Mouse (Mus musculus) stomach, postnatal 0 days (tissue): ENCODE results near the gene Mef2c. TPM values are rescaled to one million over a fixed set of nuclear protein-coding genes. Genes with fewer than 3 reads are reported as not detected.

Source experiments
- ATAC-seq: fragments of 200-750 bp; cut with Nextera tagmentation; 2 replicates; pipeline ENCODE4 v1.8.0; 2017; ENCODE audit not compliant: low FRiP score, low TSS enrichment
- DNase-seq: peaks from one replicate; pipeline ENCODE4 v3.0.0-alpha.2; 2016; ENCODE audit warnings: low spot score
- H3K27ac ChIP-seq: fragments of 300-500 bp; sonication (generic); replicated peaks from 2 replicates; pipeline ENCODE4 v1.5.1; 2014; ENCODE audit warnings: mild to moderate bottlenecking, control low read depth
- H3K27me3 ChIP-seq: fragments of 300-500 bp; sonication (generic); 2 replicates; pipeline ENCODE4 v1.6.1; 2014; ENCODE audit warnings: low read length; ENCODE audit not compliant: control insufficient read depth, insufficient read depth
- H3K36me3 ChIP-seq: fragments of 300-500 bp; sonication (generic); 2 replicates; pipeline ENCODE4 v1.6.1; 2014; ENCODE audit warnings: low read length, mixed read lengths; ENCODE audit not compliant: control insufficient read depth, insufficient read depth
- H3K4me1 ChIP-seq: fragments of 300-500 bp; sonication (generic); replicated peaks from 2 replicates; pipeline ENCODE4 v1.6.1; 2014; ENCODE audit warnings: antibody characterized with exemption; ENCODE audit not compliant: control insufficient read depth, insufficient read depth
- H3K4me2 ChIP-seq: fragments of 300-500 bp; sonication (generic); replicated peaks from 2 replicates; pipeline ENCODE4 v1.6.1; 2014; ENCODE audit warnings: low read depth, mild to moderate bottlenecking, control low read depth, moderate library complexity
- H3K4me3 ChIP-seq: fragments of 300-500 bp; sonication (generic); 2 replicates; pipeline ENCODE4 v1.5.1; 2014; ENCODE audit warnings: low read depth, low read length, control low read depth
- H3K9ac ChIP-seq: fragments of 300-500 bp; sonication (generic); 2 replicates; pipeline ENCODE4 v1.6.1; 2014; ENCODE audit warnings: mild to moderate bottlenecking, low read length, control low read depth, mixed read lengths
- H3K9me3 ChIP-seq: fragments of 300-500 bp; sonication (generic); 2 replicates; pipeline ENCODE4 v1.6.1; 2016; ENCODE audit warnings: low read length; ENCODE audit not compliant: control insufficient read depth
- CTCF ChIP-seq: IDR thresholded peaks from 2 replicates; pipeline ENCODE4 v1.5.1; 2016; ENCODE audit warnings: antibody characterized with exemption, low read depth, mild to moderate bottlenecking, moderate library complexity
- EP300 ChIP-seq: optimal IDR thresholded peaks from 2 replicates; pipeline ENCODE3; 2016; ENCODE audit warnings: antibody characterized with exemption
- WGBS: fragments of 180-500 bp; shearing (Covaris S2); extraction: QIAGEN DNeasy Blood & Tissue Kit; methylation state at CpG from one replicate; pipeline ENCODE4 v1.1.7; 2014; 5-methylcytosine and 5-hydroxymethylcytosine counted together
- polyA plus RNA-seq: library from polyadenylated mRNA; unstranded; fragments of >200 nt; fragmentation: Nextera tagmentation; extraction: Ambion mirVana; gene quantifications from 2 replicates; pipeline ENCODE4 v1.2.1, GENCODE M21; 2015

Mef2c gene
- polyA plus RNA-seq, 1 experiment from 2014 or later, result 18.4 TPM

DNA sequence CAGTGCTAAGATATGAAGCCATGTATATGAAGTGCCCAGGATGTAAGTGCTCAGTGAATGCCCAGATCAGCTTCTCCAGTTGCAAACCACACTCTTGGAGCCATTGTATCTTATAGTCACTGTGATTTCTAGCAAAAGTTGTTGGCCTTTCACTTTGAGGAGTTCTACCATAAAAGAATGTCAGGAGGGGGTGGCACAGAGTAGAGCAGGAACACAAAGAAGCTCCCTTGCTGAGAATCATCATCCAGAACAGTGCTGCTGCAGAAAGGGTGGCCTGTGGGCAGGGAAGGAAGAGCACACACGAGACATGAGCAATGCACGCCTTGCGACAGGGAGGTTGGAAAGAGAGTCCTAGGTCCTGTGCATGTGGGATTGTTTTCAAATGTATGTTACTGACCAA, 75.6 kb downstream of the Mef2c start:
- H3K4me1 ChIP-seq, result no peaks in the 10 kb centered on the region
- H3K27me3 ChIP-seq, result no peaks in the 10 kb centered on the region
- H3K9me3 ChIP-seq, result no peaks in the 10 kb centered on the region
- TF ChIP-seq CTCF, result no peak
- TF ChIP-seq EP300, result no peak
- H3K36me3 ChIP-seq, result no peaks in the 10 kb centered on the region
- H3K4me3 ChIP-seq, result no peak overlapping the region
- 94% methylated on average over 3 of the region's 3 CpGs for WGBS
- no peak overlapping the region for H3K4me2 ChIP-seq
- no peak for ATAC-seq
- DNase-seq, result no peak
- H3K9ac ChIP-seq, result no peak overlapping the region
- no peak overlapping the region for H3K27ac ChIP-seq

DNA sequence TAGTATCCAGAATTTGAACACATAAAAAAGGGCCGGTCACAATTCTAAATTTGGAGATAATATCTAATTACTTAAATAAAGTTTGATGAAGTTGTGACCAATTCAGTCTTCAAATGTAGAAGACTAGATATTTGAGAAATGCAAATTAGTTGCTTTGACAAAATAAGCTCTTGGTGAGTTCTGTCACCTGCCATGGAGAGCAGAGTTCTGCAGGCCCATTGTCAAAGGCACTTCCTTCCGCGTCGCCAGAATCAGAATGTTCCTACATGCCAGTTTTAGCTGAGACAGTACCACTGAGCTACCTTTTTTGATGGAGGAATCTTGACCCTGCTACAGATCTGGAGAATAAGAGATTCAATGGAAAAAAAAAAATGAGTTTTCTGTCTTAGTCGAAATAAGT, 77.0 kb downstream of the Mef2c start:
- no peaks in the 10 kb centered on the region for H3K9me3 ChIP-seq
- ATAC-seq (no peak), DNase-seq (no peak)
- no peaks in the 10 kb centered on the region for H3K36me3 ChIP-seq
- TF ChIP-seq EP300, result no peak
- TF ChIP-seq CTCF, result no peak
- no peak overlapping the region for H3K4me3 ChIP-seq
- H3K27me3 ChIP-seq, result no peaks in the 10 kb centered on the region
- H3K27ac ChIP-seq, result no peak overlapping the region
- no peak overlapping the region for H3K4me2 ChIP-seq
- whole genome bisulfite sequencing, result 78% methylated on average over 5 of the region's 5 CpGs
- no peaks in the 10 kb centered on the region for H3K4me1 ChIP-seq
- no peak overlapping the region for H3K9ac ChIP-seq

DNA sequence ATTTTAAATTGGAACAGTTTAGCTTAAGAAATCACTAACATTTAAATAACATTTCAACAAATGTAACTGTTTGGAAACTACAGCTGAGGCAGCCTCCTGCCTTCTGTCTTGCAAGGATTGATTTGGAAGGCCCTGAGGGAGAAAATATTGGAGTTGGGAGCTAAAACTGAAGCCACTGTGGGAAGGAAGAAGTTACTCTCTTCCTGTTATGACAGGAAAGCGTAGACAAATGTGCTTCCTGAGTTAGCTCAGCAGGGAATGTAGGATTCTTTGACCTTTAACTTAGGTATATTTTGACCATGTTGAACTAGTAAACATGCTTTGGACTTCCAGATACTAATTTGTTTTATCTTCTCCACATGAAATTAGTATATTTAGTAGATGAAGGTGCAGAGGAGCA, 78.7 kb downstream of the Mef2c start:
- H3K4me3 ChIP-seq, result no peak overlapping the region
- DNase-seq (no peak), ATAC-seq (no peak)
- TF ChIP-seq EP300, result no peak
- no peak for TF ChIP-seq CTCF
- H3K4me2 ChIP-seq, result no peak overlapping the region
- no peak overlapping the region for H3K27ac ChIP-seq
- H3K36me3 ChIP-seq, result no peaks in the 10 kb centered on the region
- H3K4me1 ChIP-seq, result no peaks in the 10 kb centered on the region
- no peak overlapping the region for H3K9ac ChIP-seq
- H3K27me3 ChIP-seq, result no peaks in the 10 kb centered on the region
- 83% methylated on average over 1 of the region's 1 CpGs for WGBS
- H3K9me3 ChIP-seq, result no peaks in the 10 kb centered on the region

DNA sequence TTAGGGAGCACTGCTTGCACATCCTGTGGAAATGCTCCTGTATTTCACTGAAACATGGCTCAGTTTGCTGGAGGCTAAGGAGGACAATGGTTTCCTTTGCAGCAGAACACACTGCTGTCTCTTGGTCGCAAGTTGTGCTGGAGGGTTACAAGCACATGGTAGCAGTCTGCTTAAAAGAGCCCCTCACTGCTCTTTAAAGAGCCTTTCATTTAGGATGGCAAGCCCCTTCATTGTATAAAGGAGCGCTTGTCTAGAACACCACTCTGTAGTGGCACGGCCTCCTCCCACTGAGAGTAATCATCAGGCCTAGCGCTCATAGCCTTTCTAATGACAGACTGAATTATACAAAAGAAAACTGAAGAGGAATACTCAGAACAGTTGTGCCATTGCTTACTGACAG, 80.0 kb downstream of the Mef2c start:
- no peak overlapping the region for H3K27ac ChIP-seq
- DNase-seq, result no peak
- no peaks in the 10 kb centered on the region for H3K36me3 ChIP-seq
- H3K27me3 ChIP-seq, result no peaks in the 10 kb centered on the region
- H3K4me3 ChIP-seq, result no peak overlapping the region
- TF ChIP-seq EP300 (no peak), CTCF (no peak)
- no peak overlapping the region for H3K9ac ChIP-seq
- H3K9me3 ChIP-seq, result no peaks in the 10 kb centered on the region
- no peak overlapping the region for H3K4me2 ChIP-seq
- 91% methylated on average over 4 of the region's 4 CpGs for WGBS
- ATAC-seq, result no peak
- no peaks in the 10 kb centered on the region for H3K4me1 ChIP-seq

DNA sequence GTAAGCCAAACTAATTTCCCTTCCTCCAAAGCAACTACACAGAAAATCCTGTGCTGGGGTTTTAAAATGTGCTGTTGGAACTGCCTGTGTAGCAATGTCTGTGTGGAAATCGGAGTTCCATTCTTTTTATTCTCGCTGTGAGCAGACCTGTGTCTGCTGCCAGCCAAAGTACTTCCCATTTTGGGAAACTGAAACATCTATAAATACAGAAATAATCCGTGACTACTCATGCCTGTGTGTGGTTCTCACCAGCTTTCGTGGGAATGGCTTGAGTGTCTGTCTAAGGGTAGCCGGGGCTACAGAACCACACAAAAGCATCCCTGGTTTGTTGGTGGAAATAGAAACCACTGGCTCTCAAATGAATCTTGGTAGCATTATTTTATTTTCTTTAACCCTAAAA, 81.5 kb downstream of the Mef2c start:
- ATAC-seq, result no peak
- H3K4me2 ChIP-seq, result no peak overlapping the region
- TF ChIP-seq EP300, result no peak
- TF ChIP-seq CTCF, result no peak
- no peaks in the 10 kb centered on the region for H3K9me3 ChIP-seq
- DNase-seq, result no peak
- H3K36me3 ChIP-seq, result no peaks in the 10 kb centered on the region
- H3K27me3 ChIP-seq, result no peaks in the 10 kb centered on the region
- H3K4me3 ChIP-seq, result no peak overlapping the region
- no peaks in the 10 kb centered on the region for H3K4me1 ChIP-seq
- no peak overlapping the region for H3K9ac ChIP-seq
- 62% methylated on average over 5 of the region's 5 CpGs for WGBS
- H3K27ac ChIP-seq, result no peak overlapping the region

DNA sequence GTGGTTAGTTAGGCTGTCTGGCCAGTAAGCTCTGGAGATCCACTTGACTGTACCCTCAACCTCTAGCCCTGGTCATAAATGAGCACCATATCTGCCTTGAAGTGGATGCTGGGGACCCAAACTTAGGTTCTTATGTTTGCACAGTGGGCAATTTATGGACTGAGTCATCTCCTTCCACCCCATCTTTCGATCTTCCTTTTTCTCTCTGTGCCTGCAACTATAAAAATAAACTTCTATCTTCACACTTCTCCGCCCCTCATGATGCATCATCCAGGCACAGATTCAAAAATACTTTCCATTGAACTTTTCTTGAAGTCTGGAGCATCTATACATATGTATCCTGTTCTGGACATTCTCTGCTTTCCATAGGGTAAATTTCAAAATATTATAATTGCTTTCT, 84.4 kb downstream of the Mef2c start:
- no peak overlapping the region for H3K9ac ChIP-seq
- ATAC-seq, result no peak
- H3K4me3 ChIP-seq, result no peak overlapping the region
- no peak for DNase-seq
- H3K36me3 ChIP-seq, result no peaks in the 10 kb centered on the region
- no peak overlapping the region for H3K27ac ChIP-seq
- H3K9me3 ChIP-seq, result no peaks in the 10 kb centered on the region
- TF ChIP-seq EP300, result no peak
- no peak for TF ChIP-seq CTCF
- H3K27me3 ChIP-seq, result no peaks in the 10 kb centered on the region
- WGBS, result 71% methylated on average over 2 of the region's 2 CpGs
- H3K4me1 ChIP-seq, result no peaks in the 10 kb centered on the region
- H3K4me2 ChIP-seq, result no peak overlapping the region
